Mouse (Mus musculus): Measurements from ENCODE around the gene Olfr577. TPM values are rescaled to one million over a fixed set of nuclear protein-coding genes. Genes with fewer than 3 reads are reported as not detected.

Gene Olfr577
- not detected for total RNA-seq (2021)

- no peak for DNase-seq (ENCODE audit: low spot score in 2 of 2)
- intact Hi-C loops (cut with DNase I): no loop called here
Observed at GRCm38 (mm10) chr7:102975843-102976242, at the start of gene Olfr577. Olfr577 (minus strand) TSS chr7:102975943.

- intact Hi-C loops (cut with DNase I): no loop called here
- no peak for DNase-seq (ENCODE audit: low spot score in 2 of 2)
Observed at GRCm38 (mm10) chr7:102989224-102989623, 13.5 kb upstream of the Olfr577 start, which contains the start of gene Olfr578. Olfr578 (minus strand) TSS chr7:102989324.

GRCm38 (mm10) chr7:102974399-102974798, 1.3 kb downstream of the Olfr577 start:
- intact Hi-C loops (cut with DNase I): no loop called here
- no peak for DNase-seq (ENCODE audit: low spot score in 2 of 2)

GRCm38 (mm10) chr7:102962360-102962759, 13.4 kb downstream of the Olfr577 start, which contains the start of gene Olfr576:
Olfr576 (plus strand) TSS chr7:102962660.
- DNase-seq (ENCODE audit: low spot score in 2 of 2): no peak
- intact Hi-C loops (cut with DNase I): no loop called here

- no peak for DNase-seq (ENCODE audit: low spot score in 2 of 2)
- intact Hi-C loops (cut with DNase I): no loop called here
Observed at GRCm38 (mm10) chr7:102958593-102958992, 17.1 kb downstream of the Olfr577 start, which contains the start of gene Olfr575. Olfr575 (minus strand) TSS chr7:102958775.

- intact Hi-C loops (cut with DNase I): no loop called here
- no peak for DNase-seq (ENCODE audit: low spot score in 2 of 2)
Observed at GRCm38 (mm10) chr7:102958137-102958536, 17.6 kb downstream of the Olfr577 start.

GRCm38 (mm10) chr7:102950732-102951131, 25.0 kb downstream of the Olfr577 start:
- DNase-seq (ENCODE audit: low spot score in 2 of 2): no peak
- intact Hi-C loops (cut with DNase I): no loop called here

GRCm38 (mm10) chr7:102948167-102948566, 27.6 kb downstream of the Olfr577 start, which contains the start of gene Olfr574:
Olfr574 (plus strand) TSS chr7:102948467.
- intact Hi-C loops (cut with DNase I): no loop called here
- no peak for DNase-seq (ENCODE audit: low spot score in 2 of 2)

- intact Hi-C loops (cut with DNase I): no loop called here
- DNase-seq (ENCODE audit: low spot score in 2 of 2): no peak
Observed at GRCm38 (mm10) chr7:102943417-102943816, 32.3 kb downstream of the Olfr577 start.

- intact Hi-C loops (cut with DNase I): no loop called here
Observed at GRCm38 (mm10) chr7:102942475-102942874, 33.3 kb downstream of the Olfr577 start, which contains the start of gene Olfr573-ps1. Olfr573-ps1 (minus strand) TSS chr7:102942575.

GRCm38 (mm10) chr7:102927105-102927504, 48.6 kb downstream of the Olfr577 start:
- intact Hi-C loops (cut with DNase I): no loop called here
- DNase-seq (ENCODE audit: low spot score in 2 of 2): no peak

More at GRCm38 (mm10) chr7:102942475-102942874, 33.3 kb downstream of the Olfr577 start, which contains the start of gene Olfr573-ps1:
- DNase-seq (ENCODE audit: low spot score in 2 of 2): no peak

- intact Hi-C loops (cut with DNase I): no loop called here
- DNase-seq (ENCODE audit: low spot score in 2 of 2): no peak
Observed at GRCm38 (mm10) chr7:102924109-102924508, 51.6 kb downstream of the Olfr577 start, which contains the start of gene Olfr572. Olfr572 (plus strand) TSS chr7:102924409.

Other genes starting within 250 kb of the Olfr577 start
- gene Olfr559, start 248.5 kb downstream of the Olfr577 start, total RNA-seq (2021): not detected
- under 1 TPM; 0.27 to 0.54 TPM for gene Olfr560, start 216.6 kb downstream of the Olfr577 start, total RNA-seq (2021)
- under 1 TPM; 0.72 to 0.77 TPM for gene Olfr78, start 216.5 kb downstream of the Olfr577 start, total RNA-seq (2021)
- not detected for gene Olfr561, start 204.7 kb downstream of the Olfr577 start, total RNA-seq (2021)
- gene Olfr564, start 172.5 kb downstream of the Olfr577 start, total RNA-seq (2021): not detected
- gene Olfr566, start 117.2 kb downstream of the Olfr577 start, total RNA-seq (2021): not detected
- gene Olfr568, start 98.8 kb downstream of the Olfr577 start, total RNA-seq (2021): not detected
- gene Olfr569, start 85.1 kb downstream of the Olfr577 start, total RNA-seq (2021): not detected
- not detected for gene Olfr570, start 81.4 kb downstream of the Olfr577 start, total RNA-seq (2021)
- not detected for gene Olfr571, start 58.4 kb downstream of the Olfr577 start, total RNA-seq (2021)
- not detected for gene Olfr572, start 51.5 kb downstream of the Olfr577 start, total RNA-seq (2021)
- not detected for gene Olfr573-ps1, start 33.4 kb downstream of the Olfr577 start, total RNA-seq (2021)
- not detected for gene Olfr574, start 27.5 kb downstream of the Olfr577 start, total RNA-seq (2021)
- not detected for gene Olfr575, start 17.2 kb downstream of the Olfr577 start, total RNA-seq (2021)
- gene Olfr576, start 13.3 kb downstream of the Olfr577 start, total RNA-seq (2021): not detected
- not detected for gene Olfr578, start 13.4 kb upstream of the Olfr577 start, total RNA-seq (2021)
- gene Olfr582, start 62.1 kb upstream of the Olfr577 start, total RNA-seq (2021): not detected
- gene Olfr583, start 75.4 kb upstream of the Olfr577 start, total RNA-seq (2021): not detected
- not detected for gene Olfr584, start 105.9 kb upstream of the Olfr577 start, total RNA-seq (2021)
- gene Olfr585, start 121.8 kb upstream of the Olfr577 start, total RNA-seq (2021): not detected
- gene Olfr586, start 149.7 kb upstream of the Olfr577 start, total RNA-seq (2021): not detected
- gene Olfr588-ps1, start 164.9 kb upstream of the Olfr577 start, total RNA-seq (2021): not detected
- not detected for gene Olfr589, start 180.4 kb upstream of the Olfr577 start, total RNA-seq (2021)
- gene Olfr591, start 202.4 kb upstream of the Olfr577 start, total RNA-seq (2021): not detected
- gene Olfr592, start 208.9 kb upstream of the Olfr577 start, total RNA-seq (2021): not detected
- not detected for gene Olfr593, start 235.9 kb upstream of the Olfr577 start, total RNA-seq (2021)
- gene Olfr594, start 241.1 kb upstream of the Olfr577 start, total RNA-seq (2021): not detected

Measured in left cerebral cortex, postnatal 36 days (tissue).